Mouse (Mus musculus): ENCODE data around the gene Vmn2r3.
"Not testable (repeated sequence)": the region's sequence is repeated elsewhere in the genome, so short reads cannot be mapped to it uniquely, and the experiment has no call there.

The Vmn2r3 gene

DNA sequence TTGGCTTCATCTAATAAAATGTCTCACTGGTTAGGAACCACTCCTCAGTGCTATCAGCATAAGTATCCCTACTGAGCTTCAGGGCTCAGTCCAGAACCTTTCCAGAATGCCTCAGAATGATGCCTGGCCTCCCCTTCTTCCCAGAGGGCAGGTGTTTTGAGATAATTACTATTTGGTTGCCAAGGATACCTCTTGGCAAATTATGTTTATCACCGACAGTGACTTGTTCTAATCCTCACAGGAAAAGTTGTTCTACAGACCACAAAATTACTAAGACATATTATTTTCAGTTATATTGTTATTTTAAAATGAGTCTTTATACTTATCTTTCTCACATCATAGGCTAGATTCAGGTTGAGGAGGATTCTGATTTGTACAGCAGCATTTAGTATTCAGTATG lies at the start of gene Vmn2r3:
Gene Vmn2r3, minus strand, starts transcription at position 101 of the 400 bp plus-strand sequence.
- DNase-seq (ENCODE audit: low spot score): no peak

DNA sequence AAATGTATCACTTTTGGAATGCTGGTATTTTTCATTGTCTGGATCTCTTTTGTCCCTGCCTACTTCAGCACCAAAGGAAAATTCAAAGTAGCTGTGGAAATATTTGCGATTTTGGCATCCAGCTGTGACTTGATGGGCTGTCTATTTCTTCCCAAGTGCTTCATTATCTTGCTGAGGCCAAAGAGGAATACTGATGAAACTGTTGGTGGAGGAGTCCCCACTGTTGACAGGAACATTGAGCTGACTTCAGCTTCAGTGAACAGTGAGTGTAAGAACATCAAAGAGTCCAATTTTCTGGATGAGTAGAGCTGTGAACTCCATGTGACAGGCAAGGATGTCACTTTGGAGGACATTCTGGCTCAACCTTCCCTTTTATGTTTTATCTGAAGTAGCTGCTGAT lies 43.0 kb upstream of the Vmn2r3 start:
- DNase-seq (ENCODE audit: low spot score): no peak

DNA sequence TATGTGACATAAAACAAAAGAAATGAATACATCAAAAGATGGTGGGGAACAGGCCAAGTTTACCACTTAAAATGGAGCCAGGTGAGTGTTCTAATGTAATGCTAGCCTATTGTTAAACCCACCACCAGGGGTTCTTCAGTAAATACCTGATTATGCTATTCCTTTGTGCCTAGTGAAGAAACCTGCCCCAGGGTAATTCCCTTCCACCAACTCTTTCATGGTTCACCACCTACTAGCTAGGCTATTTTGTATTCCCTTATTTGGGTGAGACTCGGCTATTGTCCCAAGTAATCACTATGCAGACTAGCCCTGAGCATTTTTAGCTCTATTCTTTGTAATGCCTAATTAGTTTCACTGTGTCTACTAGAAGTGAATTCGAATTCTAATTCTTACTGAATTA lies 32.3 kb upstream of the Vmn2r3 start:
- DNase-seq (ENCODE audit: low spot score): no peak

DNA sequence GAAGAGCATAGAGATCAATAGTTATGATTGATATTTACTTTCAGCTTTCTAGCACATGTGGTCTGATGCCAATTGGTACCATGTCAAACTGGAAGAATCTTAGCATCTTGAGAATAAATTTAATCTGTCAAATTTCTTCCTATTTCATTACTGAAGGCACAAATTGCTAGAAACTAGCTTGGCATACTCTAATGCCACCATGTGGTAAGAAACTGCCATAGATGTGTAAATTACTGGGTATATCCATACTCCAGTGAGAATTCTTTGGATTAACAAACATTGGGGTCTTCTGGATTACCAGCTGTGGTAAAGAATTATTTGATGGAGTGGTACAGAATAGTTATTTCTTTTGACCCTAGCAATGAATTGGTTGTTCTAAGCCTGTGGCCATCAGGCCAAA lies 17.3 kb upstream of the Vmn2r3 start:
- DNase-seq (ENCODE audit: low spot score): no peak

DNA sequence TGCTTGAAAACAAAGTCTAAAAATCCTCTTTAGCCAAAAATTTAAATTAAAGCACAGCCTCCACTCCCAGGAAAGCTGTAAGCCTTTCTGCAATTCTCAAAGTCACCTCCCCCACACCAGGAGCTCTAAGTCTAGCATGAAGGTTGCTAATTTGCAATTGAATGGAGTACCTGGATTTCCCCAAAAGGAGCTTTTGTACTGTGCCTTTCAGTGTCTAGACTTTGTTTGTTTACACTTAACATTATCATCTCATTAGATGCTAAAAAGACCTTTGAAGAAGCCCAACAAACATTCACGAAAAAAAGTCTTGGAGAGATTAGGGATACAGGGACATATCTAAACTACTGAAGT lies 23.8 kb downstream of the Vmn2r3 start:
- DNase-seq (ENCODE audit: low spot score): no peak

DNA sequence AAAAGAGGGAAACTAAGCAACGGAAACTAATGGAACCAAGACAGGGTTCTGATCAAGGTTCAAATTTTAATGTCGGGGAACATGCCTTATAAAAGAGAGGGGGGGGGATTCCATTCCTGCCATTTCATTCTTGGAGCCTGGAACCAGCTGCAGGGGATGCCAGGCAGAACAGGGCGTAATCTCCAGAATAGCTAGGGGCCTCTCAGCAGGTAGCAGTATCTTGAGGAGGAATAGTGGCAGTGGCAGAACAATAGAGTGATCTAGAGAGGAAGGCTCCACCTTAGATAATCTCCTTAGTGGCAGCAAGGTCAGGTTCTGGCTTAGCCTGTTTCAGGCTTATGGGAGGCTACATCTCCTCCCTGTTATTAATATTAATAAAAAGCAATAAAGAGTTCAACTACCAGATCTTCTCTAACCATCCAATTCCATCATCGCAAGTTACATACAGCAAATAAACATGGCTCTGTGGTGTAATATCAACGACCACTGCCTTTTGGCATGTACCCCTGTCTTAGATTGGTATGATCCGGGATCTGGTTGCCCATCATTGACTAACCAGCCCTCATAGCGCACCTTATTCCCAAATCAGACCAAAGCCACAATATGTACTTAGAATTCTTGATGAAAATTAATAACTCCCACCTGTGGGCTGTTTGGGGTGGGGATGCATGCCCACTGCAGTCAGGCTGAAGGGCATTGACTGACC lies 24.3 kb downstream of the Vmn2r3 start:
- not testable (repeated sequence) for DNase-seq (ENCODE audit: low spot score)

DNA sequence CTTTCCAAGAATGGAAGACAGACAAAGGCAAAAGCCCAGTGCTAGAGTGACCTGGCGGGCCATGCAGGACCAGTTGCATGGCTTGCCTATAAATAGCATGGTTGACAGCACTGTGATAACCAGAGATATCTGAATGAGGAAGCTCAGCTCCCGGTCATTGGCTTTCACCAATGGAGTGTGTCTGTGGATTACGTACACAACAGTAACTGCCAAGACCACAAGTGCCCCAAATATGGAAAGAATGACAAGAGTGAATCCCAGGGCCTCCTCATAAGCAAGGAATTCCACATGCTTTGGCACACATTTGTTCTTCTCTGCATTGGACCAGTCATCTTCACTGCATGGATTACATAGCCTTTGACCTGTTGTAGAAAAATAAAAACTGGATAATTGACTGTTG lies 29.9 kb downstream of the Vmn2r3 start:
- DNase-seq (ENCODE audit: low spot score): no peak

DNA sequence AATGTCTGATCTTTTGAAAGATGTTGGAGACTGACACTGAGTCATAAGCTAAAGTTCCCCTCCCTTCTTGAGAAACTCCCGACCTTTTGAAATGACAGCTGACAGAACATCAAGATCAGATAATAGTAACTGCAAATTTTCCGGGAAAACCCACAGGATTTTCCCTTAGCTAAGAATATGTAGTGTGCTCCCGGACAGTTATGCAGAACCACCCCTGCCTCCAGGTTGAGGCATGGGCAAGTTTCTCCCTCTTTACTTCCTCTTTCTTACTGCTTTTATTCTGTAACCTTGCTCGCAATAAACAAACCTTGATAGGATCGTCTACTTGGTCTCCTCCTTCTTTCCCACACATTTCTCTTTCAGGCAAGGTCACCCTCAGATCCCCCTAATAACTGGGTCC lies 37.9 kb downstream of the Vmn2r3 start:
- no peak for DNase-seq (ENCODE audit: low spot score)

DNA sequence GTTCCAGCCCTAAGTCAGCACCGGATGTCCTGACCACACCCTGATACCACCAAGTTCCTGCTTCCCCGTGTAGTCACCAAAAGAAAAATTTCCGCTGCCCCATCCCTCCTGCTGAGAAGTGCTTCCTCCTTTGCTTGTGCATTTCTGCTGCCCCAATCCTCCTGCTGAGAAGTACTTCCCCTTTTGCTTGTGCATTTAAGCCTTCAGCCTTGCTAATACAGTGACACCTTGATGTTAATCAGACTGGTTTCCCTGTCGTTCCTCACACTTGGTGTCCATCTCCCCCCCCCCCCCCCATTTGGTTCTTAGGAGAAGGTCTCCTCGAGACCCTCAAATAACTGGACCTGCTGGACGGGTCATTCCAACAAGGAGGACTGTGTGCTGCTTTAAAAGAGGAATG lies 39.0 kb downstream of the Vmn2r3 start:
- not testable (repeated sequence) for DNase-seq (ENCODE audit: low spot score)

DNA sequence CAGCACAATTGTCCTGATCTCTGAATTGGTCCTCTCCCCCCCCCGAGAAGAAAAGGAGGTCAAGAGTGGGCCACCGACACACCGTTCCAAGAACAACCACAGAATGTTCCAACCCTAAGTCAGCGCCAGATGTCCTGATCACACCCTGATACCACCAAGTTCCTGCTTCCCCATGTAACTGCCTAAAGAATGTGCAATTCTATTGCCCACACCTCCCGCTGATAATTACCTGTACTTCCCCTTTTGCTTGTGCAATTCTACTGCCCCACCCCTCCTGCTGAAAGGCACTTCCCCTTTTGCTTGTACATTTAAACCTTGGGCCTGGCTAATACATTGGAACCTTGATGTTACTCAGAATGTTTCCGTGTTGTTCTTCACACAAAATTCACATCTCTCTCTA lies 54.0 kb downstream of the Vmn2r3 start:
- DNase-seq (ENCODE audit: low spot score): not testable (repeated sequence)

DNA sequence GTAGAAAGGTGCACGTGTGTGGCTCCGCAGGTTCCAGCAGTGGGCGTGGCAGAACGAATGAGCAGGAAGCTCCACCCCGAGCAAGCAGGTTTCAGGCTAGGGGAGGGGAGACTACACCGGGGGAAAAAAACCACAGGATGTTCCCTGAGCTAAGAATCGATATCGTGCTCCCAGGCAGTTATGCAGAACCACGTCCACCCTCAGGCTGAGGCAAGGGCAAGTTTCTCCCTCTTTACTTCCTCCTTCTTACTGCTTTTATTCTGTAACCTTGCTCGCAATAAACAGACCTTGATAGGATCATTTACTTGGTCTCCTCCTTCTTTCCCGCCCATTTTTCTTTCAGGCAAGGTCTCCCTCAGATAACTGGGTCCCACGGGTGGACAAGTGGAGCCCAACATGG lies 55.9 kb downstream of the Vmn2r3 start:
- not testable (repeated sequence) for DNase-seq (ENCODE audit: low spot score)

DNA sequence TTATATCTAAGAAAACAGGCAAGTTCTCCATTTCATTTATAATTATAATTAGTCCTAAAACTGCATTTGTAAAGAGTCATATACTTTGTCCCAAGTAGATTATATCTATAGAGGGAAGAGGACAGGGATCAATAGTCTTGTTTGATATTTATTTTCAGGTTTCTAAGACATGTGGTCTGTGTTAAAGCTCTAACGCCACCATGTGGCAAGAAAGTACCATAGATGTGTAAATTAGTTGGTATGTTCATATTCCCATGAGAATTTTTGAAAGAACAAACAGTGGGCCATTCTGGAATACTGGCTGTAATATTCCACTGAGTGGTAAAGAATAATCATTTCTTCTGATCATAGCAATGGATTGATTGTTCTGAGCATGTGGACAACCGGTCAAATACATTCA lies 62.3 kb downstream of the Vmn2r3 start:
- no peak for DNase-seq (ENCODE audit: low spot score)

All from layer of hippocampus, adult 9-10 months (tissue).